Comparison of ENCODE assay signal across 10 mouse cellular contexts in the genomic region with DNA sequence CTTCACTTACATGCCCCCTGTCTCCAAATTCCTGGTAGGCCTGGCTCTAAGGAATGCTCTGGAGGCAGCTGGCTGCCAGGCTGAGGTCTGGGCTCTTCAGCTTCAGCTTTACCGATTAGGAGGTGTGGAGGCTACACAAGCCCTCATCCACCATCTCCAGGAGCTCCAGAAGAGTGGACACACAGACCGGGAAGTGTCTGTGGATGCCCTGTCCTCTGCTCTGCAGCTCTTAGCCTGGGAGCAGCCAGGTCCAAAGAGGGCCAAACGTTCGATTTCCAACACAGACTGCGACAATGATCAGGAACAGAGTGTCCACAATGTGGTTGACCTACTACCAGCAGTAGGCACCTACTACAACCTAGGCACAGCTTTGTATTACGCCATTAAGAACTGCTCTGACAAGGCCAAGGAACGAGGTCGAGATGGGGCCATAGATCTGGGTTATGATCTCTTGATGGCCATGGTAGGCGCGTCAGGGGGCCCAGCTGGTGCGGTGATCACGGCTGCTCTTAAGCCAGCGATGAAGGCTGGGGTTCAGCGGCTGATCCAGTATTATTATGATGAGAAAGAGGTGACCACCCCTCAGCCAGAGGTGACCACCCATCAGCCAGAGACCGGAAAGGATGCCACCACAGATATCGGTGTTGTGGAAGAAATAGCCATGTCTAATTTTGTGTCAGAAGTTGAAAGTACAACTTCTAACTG. TPM values are rescaled to one million over a fixed set of nuclear protein-coding genes. Genes with fewer than 3 reads are reported as not detected.
DNase-seq lines count a peak whose midpoint lies in the region; ATAC-seq and TF ChIP-seq lines count a peak whose summit lies in the region.
"Had no signal": no experiment of that assay in that cellular context is flagged by ENCODE, and none has a peak within 500 bp of the region (broad histone marks: within the 10 kb centered on the region; RNA-seq: fewer than 3 reads in every experiment).

No protein-coding gene starts in this region.

- no peaks in the 10 kb centered on the region for H3K9me3 ChIP-seq in lung, embryonic 15.5 days
- no peaks in the 10 kb centered on the region for H3K9me3 ChIP-seq in hindbrain, embryonic 13.5 days
- no peaks in the 10 kb centered on the region for H3K9me3 ChIP-seq in neural tube, embryonic 14.5 days (ENCODE audit: control insufficient read depth, low read length)

- intact Hi-C loops in gastrocnemius, adult 2 months (cut with DNase I) = no loop called here

- 88% methylated on average over 16 of the region's 16 CpGs for WGBS in lung, embryonic 15.5 days
- 91% methylated on average over 16 of the region's 16 CpGs for WGBS in hindbrain, embryonic 13.5 days
- WGBS in neural tube, embryonic 14.5 days = 88% methylated on average over 16 of the region's 16 CpGs

- no peaks in the 10 kb centered on the region for H3K27me3 ChIP-seq in lung, embryonic 15.5 days
- H3K27me3 ChIP-seq in hindbrain, embryonic 13.5 days = no peaks in the 10 kb centered on the region
- no peaks in the 10 kb centered on the region for H3K27me3 ChIP-seq in neural tube, embryonic 14.5 days (ENCODE audit: control insufficient read depth, insufficient read depth, low read length)

- no peaks in the 10 kb centered on the region for H3K36me3 ChIP-seq in lung, embryonic 15.5 days
- no peaks in the 10 kb centered on the region for H3K36me3 ChIP-seq in hindbrain, embryonic 13.5 days
- H3K36me3 ChIP-seq in neural tube, embryonic 14.5 days (ENCODE audit: control insufficient read depth, insufficient read depth, low read length) = no peaks in the 10 kb centered on the region

- H3K4me3 ChIP-seq in gastrocnemius, adult 2 months = peak overlapping the region; percentile 74
- H3K4me3 ChIP-seq in lung, embryonic 15.5 days = peak overlapping the region; percentile 72
- H3K4me3 ChIP-seq in hindbrain, embryonic 13.5 days = no peak overlapping the region
- peak overlapping the region; percentile 69; the same call in 1 of the 2 replicates for H3K4me3 ChIP-seq in neural tube, embryonic 14.5 days (ENCODE audit: low read depth, low read length)

- peak overlapping the region; percentile 65; the same call in 1 of the 2 replicates for H3K4me2 ChIP-seq in lung, embryonic 15.5 days
- H3K4me2 ChIP-seq in hindbrain, embryonic 13.5 days = peak overlapping the region; percentile 62; the same call in 1 of the 2 replicates
- H3K4me2 ChIP-seq in neural tube, embryonic 14.5 days (ENCODE audit: low read depth, low read length) = no peak overlapping the region; the same call in 1 of the 2 replicates

- DNase-seq in gastrocnemius, adult 2 months = no peak
- no peak for DNase-seq in gastrocnemius, postnatal 10 days
- DNase-seq in lung, postnatal 10 days = no peak
- DNase-seq in urinary bladder, postnatal 14 days (ENCODE audit: low spot score) = no peak
- DNase-seq in left cerebral cortex, adult 9 months (ENCODE audit: low spot score in 2 of 2) = no peak

- peaks cover 14% of the 10 kb centered on the region; the same call in 1 of the 2 replicates for H3K4me1 ChIP-seq in lung, embryonic 15.5 days
- H3K4me1 ChIP-seq in hindbrain, embryonic 13.5 days (replicated peaks) = peaks cover 5% of the 10 kb centered on the region; the same call in 1 of the 2 replicates
- H3K4me1 ChIP-seq in neural tube, embryonic 14.5 days (ENCODE audit: control insufficient read depth, insufficient read depth, low read length) = peaks cover 4% of the 10 kb centered on the region; the same call in 1 of the 2 replicates

- no peak overlapping the region for H3K9ac ChIP-seq in lung, embryonic 15.5 days
- H3K9ac ChIP-seq in hindbrain, embryonic 13.5 days = no peak overlapping the region
- no peak overlapping the region for H3K9ac ChIP-seq in neural tube, embryonic 14.5 days (replicated peaks; ENCODE audit: low read depth, low read length)

- peak overlapping the region; percentile 92 for H3K27ac ChIP-seq in gastrocnemius, adult 2 months
- no peak overlapping the region for H3K27ac ChIP-seq in lung, embryonic 15.5 days
- no peak overlapping the region for H3K27ac ChIP-seq in hindbrain, embryonic 13.5 days
- H3K27ac ChIP-seq in neural tube, embryonic 14.5 days (ENCODE audit: low read depth, low read length) = no peak overlapping the region

- ATAC-seq in lung, embryonic 15.5 days (ENCODE audit: borderline replicate concordance, extremely low read depth, low FRiP score, low TSS enrichment) = no peak
- ATAC-seq in hindbrain, embryonic 13.5 days (ENCODE audit: low FRiP score) = no peak
- ATAC-seq in neural tube, embryonic 14.5 days (ENCODE audit: low read depth) = no peak

- TF ChIP-seq CTCF in gastrocnemius, adult 2 months (IDR thresholded peaks at IDR 0.05) = no peak

RNA-seq across cellular contexts. Expression of a gene that starts 0.9 kb away (rescaled TPM):
- total RNA-seq in gastrocnemius, adult 2 months (2021) = not detected
- total RNA-seq in gastrocnemius, postnatal 10 days (2021) = under 1 TPM in 1 of 2 experiments, not detected in 1; 0.20 TPM
- polyA plus RNA-seq in lung, embryonic 15.5 days (2015; fragmentation: Nextera tagmentation; extraction: Ambion mirVana) = 0.15 and 0.67 TPM in 2 replicates
- polyA plus RNA-seq in hindbrain, embryonic 13.5 days (2015; fragmentation: Nextera tagmentation; extraction: Ambion mirVana) = not detected in 2 replicates
- not detected in 2 replicates for polyA plus RNA-seq in neural tube, embryonic 14.5 days (2014; fragmentation: Nextera tagmentation; extraction: Ambion mirVana)
- total RNA-seq: common myeloid progenitor, adult 5-6 weeks; hematopoietic stem cell, adult 5-6 weeks had no signal

RNA-seq across cellular contexts. Expression of a gene that starts 1.0 kb away (rescaled TPM):
- 1 to 10 TPM; 3.2 to 4.5 TPM for total RNA-seq in gastrocnemius, adult 2 months (2021)
- total RNA-seq in gastrocnemius, postnatal 10 days (2021) = 1 to 10 TPM; 5.9 to 7.6 TPM
- 10.5 and 14.0 TPM in 2 replicates for polyA plus RNA-seq in lung, embryonic 15.5 days (2015; fragmentation: Nextera tagmentation; extraction: Ambion mirVana)
- polyA plus RNA-seq in hindbrain, embryonic 13.5 days (2015; fragmentation: Nextera tagmentation; extraction: Ambion mirVana) = 21.4 and 22.6 TPM in 2 replicates
- 21.0 and 23.1 TPM in 2 replicates for polyA plus RNA-seq in neural tube, embryonic 14.5 days (2014; fragmentation: Nextera tagmentation; extraction: Ambion mirVana)

RNA-seq across cellular contexts. Expression of a gene that starts 15.5 kb away (rescaled TPM):
- not detected for total RNA-seq in gastrocnemius, adult 2 months (2021)
- total RNA-seq in gastrocnemius, postnatal 10 days (2021) = under 1 TPM; 0.14 to 0.20 TPM
- 0.19 and 0.37 TPM in 2 replicates for polyA plus RNA-seq in lung, embryonic 15.5 days (2015; fragmentation: Nextera tagmentation; extraction: Ambion mirVana)
- polyA plus RNA-seq in hindbrain, embryonic 13.5 days (2015; fragmentation: Nextera tagmentation; extraction: Ambion mirVana) = 0.18 and 0.27 TPM in 2 replicates
- polyA plus RNA-seq in neural tube, embryonic 14.5 days (2014; fragmentation: Nextera tagmentation; extraction: Ambion mirVana) = not detected in 2 replicates
- total RNA-seq: hematopoietic stem cell, adult 5-6 weeks had no signal

RNA-seq across cellular contexts. Expression of a gene that starts 29.2 kb away (rescaled TPM):
- not detected for total RNA-seq in gastrocnemius, adult 2 months (2021)
- total RNA-seq in gastrocnemius, postnatal 10 days (2021) = not detected
- 0.15 and 0.17 TPM in 2 replicates for polyA plus RNA-seq in lung, embryonic 15.5 days (2015; fragmentation: Nextera tagmentation; extraction: Ambion mirVana)
- 0.10 TPM in 1 of 2 replicates, not detected in the other for polyA plus RNA-seq in hindbrain, embryonic 13.5 days (2015; fragmentation: Nextera tagmentation; extraction: Ambion mirVana)
- 0.18 and 0.29 TPM in 2 replicates for polyA plus RNA-seq in neural tube, embryonic 14.5 days (2014; fragmentation: Nextera tagmentation; extraction: Ambion mirVana)

RNA-seq across cellular contexts. Expression of a gene that starts 33.8 kb away (rescaled TPM):
- 1 to 10 TPM; 5.1 to 5.3 TPM for total RNA-seq in gastrocnemius, adult 2 months (2021)
- total RNA-seq in gastrocnemius, postnatal 10 days (2021) = 10 to 100 TPM in 1 of 2 experiments, 1 to 10 TPM in 1; 10.0 to 13.9 TPM
- 34.1 and 34.5 TPM in 2 replicates for polyA plus RNA-seq in lung, embryonic 15.5 days (2015; fragmentation: Nextera tagmentation; extraction: Ambion mirVana)
- 25.3 and 25.8 TPM in 2 replicates for polyA plus RNA-seq in hindbrain, embryonic 13.5 days (2015; fragmentation: Nextera tagmentation; extraction: Ambion mirVana)
- polyA plus RNA-seq in neural tube, embryonic 14.5 days (2014; fragmentation: Nextera tagmentation; extraction: Ambion mirVana) = 19.0 and 21.4 TPM in 2 replicates
